Mouse (Mus musculus) thymus, adult 18-20 months (tissue): ENCODE results near the gene Sh3rf1.

ENCODE experiments used
- DNase-seq, 2 experiments: peaks; one replicate each; pipeline ENCODE4 v3.0.0; 2022; ENCODE audit warnings: mixed read lengths in 2 of 2

The Sh3rf1 gene

DNA sequence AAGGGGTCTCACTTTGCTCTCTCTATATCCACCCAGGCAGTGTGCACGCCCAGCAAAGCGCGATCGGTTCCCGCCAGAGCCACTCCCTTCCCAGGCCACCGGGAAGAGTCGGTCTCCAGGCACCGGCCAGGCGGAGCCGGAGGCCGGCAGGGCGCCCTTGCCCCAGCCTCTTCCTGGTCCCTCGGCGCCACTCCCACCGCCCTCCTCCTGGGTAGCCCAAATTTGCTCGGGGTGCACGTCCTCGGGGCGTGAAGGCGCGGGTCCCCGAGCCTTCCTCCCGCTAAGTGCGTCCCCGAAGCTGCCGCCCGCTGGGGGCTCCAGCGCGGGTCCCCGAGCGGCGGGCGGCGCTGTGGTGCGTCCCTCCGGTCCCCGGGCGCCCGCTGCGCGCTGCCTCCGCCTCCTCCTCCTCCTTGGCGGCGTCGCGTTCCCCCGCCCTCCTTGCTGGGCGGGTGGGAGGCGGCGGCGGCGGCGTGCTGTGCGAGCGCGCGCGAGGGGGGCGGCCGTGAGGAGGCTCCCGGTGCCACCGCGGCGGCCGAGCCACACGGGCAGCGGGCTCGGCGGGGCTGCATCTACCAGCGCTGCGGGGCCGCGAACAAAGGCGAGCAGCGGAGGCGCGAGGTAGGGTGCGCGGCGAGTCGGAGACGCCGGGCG, at the start of gene Sh3rf1:
Gene Sh3rf1 (plus strand): TSS at position 144 of the 651 bp plus-strand sequence.
- peak; percentile 62 to 72 for DNase-seq

DNA sequence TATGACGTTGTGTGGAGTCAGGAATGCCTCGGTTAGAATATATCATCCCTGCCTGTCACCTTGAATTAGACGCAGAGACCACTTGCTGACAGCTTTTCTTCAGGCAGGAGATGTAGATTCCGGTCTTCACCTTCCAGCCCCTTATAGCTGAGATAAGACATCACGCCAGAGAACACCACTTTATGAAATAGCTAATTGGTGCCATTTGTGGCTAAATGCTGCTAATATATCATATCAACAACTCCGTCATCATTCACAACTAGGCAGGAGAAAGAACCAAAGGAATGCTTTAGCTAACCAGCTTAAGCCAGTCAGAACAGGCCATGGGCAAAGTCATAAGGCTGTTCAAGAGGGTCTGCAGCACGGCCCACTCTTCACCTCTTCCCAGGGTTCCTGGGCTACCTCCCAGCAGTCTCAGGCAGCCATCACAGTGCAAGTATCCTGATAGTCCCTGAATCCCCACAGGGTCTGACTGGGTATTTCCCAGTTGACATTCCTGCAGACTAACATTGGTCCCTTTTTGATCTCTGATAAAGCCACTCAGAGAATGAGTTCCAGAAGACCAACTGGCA, 49.7 kb upstream of the Sh3rf1 start:
- no peak for DNase-seq

DNA sequence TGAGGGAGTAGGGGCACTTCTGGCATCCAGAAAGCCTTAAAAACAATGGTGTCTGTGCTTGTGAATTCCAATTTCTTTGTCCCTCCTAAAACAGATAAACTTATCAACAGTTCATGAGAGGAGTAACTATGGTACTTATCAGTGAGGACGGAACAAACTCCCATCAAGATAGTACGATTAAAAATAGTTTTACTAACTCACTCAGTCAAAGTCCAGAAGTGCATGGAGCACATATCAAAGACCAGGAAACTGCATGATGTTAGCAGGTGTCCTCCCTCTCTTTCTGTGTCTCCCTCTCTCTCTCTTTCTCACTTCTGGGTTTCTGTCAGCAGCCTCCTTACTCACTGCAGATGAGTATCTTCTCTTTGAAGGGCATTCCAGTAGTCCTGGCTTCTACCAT, 47.8 kb upstream of the Sh3rf1 start:
- DNase-seq: no peak

DNA sequence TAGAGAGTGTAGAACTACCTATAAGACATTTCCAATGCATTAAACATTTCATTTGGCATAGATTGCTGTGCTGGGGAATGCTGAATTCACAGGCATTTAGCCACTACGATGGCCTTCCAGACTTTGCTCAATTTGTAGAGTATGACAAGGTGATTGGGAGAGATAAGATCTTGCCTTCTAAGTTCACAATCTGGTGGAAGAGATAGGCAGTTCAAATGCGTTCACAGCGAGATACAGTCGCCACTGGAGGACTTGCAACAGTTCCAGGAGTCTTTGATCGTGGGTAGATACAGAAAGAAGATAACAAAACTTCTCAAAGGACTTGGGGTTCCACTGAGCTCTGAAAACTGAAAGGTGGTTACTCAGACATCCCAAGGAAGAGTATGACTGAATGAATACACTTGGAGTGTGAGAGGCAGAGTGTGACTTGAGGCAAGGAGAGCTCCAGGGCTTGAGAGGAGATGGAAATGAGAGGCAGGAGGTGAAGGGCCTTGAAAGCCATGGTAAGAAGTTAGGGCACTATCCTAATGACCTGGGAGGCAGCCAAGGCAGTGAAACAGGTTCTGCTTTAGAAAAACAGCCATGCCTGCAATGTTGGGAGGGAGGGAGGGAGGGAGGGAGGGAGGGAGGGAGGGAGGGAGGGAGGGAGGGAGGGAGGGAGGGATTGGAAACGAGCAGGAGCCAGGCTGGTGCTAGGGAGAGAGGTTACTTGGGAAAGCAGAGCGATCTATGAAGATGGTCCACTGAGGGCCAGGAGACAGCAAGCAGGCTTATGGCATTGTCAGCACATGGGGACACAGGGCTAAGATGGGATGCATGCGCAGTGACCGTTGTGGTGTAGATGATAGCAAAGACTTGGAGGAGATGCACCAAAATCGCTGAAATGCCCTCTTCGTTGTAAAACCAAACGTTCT, 45.7 kb upstream of the Sh3rf1 start:
- DNase-seq: no peak

DNA sequence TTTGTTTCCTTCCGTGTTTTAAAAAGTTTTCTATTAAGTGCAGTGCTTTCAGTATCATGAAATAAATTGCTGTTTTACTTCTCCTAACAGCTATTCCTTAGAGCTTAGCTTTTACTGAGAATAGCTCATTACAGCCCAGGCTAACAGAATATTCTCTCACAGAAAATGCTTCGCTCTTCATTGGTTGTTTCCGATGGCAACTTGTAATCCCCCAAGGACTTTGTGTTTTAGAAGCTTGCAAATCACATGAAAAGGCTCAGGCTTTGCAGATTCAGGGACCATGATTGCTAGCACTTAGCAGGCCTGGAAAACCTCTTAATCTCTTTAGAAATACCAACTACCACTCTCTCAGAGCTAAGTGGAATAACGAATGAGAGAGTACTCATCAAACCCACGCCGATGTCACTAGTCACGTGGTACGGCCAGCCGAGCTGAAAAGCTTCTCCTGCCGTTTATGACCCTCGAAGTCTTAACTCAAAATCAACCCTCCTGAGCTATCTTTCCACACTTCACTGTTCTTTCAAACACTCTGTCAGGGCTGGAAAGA, 45.0 kb upstream of the Sh3rf1 start:
- DNase-seq: no peak

DNA sequence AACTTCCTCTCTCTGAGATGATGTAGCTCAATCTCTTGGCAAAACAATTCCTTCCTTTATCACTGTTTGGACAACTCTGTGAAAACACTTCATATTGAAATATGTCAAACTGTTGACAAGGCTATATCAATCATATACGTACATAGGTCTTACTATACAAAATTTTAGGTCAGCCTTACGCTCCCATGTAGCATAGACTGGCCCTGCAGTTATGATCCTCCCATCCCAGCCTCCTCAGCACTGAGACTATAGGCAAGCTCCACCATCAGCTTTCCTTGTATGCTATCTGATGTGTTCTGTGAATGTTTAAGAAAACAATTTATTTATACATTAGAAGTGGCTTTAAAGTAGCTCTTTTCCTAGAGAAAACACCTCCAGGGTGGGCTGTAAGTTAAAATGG, 42.1 kb upstream of the Sh3rf1 start:
- no peak for DNase-seq

DNA sequence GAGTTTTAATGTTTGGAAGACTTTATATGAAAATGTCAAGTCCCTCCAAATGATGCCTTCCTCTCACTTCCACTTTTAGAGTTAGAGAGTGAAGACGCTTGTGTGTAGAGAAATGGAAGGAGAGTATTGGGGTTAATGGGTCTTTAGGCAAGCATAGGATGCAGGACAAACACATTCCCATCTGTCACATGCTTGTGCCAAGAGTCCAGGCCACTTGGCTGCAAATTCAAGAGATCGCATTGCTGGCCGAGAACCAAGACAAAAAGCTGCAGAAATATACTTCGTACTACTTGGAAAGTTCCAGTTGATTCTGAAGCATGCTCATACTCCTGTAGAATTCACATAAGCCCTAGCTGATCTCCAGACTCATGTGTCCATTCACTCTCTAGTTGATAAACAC, 41.7 kb upstream of the Sh3rf1 start:
- no peak for DNase-seq

DNA sequence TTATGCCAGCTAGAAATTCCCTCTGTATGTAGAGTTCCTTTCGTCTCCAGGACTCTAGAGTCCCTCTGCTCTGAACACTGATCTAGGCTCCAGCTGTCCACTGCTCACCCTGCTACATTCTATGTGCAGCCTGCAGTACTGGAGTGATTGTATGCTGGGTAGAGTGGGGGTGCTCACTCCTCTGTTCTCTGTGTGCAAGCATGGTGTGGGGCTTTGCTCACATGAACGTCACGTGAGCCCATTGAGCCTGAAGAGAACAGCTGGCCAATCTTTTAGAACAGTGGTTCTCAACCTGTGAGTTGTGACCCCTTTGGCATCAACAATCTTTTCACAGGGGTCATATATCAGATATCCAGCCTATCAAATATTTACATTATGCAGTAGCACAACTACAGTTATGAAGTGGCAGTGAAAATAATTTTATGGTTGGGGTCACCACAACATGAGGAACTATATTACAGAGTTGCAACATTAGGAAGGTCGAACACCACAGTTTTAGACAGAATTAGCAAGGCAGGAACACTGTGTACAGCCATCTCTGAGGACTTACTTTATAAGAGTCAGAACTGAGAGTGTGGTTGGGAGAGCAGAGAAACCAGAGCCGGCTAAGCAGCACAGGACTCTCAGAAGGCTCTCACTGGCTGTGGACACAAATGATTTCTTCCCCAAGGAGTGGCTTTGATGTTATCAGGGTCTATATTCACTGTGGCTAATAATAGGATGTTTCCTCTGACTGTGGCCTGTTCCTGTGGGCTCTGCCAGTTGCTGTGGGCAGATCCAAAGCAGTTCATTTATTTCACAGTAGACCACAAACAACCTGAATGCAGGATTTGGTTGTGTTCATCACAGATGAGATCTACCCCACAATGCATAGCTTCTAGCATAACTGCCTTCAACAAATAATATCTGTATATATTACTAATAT, 38.1 kb upstream of the Sh3rf1 start:
- DNase-seq: no peak

DNA sequence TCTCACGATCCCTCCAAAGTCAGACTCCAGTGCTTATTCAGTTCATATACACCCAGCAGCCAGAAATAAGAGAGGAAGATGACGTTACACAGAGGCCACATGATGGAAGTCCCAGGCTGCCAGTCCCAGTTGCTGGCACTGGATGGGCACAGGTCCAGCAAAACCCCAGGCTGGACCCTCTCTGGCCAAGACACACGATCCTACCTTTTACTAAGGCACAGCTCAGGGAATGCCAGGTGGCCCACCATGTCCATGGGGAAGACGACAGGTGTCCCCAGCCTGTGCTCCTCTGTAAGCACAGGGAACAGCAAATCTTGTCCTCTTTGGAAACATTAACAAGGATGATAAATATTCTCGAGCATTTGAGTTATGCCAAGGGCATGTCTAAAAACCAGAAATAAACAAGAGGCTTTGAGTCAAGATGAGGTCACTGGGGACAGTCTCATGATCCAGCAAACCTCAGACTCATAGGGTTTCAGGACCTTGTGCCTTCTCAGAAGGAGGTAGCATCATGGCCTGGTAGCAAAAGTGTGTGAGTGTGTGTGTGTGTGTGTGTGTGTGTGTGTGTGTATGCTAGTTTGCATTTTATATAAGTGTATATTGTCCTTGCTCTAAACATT, 29.3 kb upstream of the Sh3rf1 start:
- DNase-seq: no peak

DNA sequence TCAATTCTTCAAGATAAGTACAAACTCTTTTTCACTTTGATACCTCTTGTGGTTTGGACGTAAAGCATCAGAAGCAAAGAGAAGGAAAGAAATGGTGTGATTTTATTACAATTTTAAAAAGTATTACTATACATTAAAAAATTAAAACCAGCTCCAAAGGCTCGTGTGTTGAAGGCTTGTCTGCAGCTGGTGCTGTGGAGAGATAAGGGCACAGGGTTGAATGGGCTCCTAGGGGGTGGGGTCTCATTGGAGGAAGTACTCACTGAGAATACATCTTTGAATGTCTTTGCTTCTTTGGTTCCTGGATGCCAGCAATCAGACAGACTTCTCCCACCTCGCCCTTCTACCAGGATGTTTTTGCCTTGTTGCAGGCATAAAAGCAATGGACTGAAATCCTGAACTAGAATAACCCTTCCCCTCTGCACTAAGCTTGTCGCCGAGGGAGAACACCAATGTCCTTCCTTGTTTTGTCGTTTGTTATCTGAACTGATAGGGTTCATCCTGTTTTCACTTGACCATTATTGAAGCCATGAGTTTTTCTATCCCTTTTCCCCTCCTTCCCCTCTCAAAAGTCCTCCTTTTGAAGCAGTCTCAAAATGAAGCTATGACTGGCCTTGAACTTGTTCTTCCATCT, 23.3 kb upstream of the Sh3rf1 start:
- no peak for DNase-seq

DNA sequence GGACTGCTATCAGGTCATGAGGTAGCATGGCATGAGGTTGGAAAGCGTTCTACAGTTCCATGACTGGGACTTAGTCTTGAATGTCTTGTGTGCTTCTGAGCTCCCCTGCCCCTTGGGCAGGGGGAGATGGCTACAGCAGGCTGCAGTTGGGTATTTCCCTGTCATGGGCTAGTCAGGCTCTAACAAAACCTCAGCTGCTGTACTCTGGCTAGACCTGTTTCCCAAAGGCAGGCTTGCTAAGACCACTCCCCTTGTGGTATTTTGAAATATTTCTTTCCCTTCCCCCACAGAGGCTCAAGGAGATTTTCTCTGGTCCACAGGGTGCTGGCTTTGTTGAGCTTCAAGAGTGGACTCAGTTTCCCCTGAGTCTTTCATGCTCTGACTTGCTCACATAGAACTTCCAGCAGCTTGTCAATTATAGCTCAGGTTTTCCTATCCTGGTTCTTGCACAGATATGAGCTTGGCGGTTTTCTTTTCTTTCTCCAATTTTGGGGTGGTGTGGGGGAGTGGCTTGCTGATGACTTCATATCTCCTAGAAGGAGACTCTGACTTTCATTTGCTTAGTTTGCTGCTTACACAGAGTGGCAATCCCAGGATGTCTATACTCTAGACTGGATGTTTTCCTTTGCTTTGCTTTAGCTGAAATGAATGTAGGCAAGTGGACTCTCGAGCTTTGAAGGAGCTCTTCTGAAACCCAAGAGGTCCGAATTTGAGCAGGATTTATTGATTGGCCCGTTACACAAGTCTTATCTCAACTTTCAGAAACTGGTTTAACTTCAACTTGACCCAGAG, 20.4 kb upstream of the Sh3rf1 start:
- DNase-seq: no peak

DNA sequence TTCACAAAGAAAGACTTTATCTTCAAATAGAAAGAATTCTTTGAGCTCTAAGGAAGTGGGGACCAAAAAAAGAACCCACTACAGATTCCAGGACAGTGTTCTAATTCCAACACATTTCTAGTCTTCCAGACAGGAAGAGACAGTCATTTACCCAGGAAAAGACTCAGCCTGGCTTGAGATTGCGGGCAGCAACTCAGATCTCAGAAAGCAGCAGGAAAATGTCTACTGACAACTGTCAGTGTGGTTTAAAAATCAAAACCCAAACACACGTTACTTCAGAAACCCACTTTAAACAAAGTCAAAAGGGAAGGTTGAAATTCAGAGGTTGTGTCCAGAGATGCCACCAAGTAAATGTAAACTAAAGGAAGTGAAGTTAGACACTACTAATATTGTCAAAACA, 16.8 kb upstream of the Sh3rf1 start:
- no peak for DNase-seq

DNA sequence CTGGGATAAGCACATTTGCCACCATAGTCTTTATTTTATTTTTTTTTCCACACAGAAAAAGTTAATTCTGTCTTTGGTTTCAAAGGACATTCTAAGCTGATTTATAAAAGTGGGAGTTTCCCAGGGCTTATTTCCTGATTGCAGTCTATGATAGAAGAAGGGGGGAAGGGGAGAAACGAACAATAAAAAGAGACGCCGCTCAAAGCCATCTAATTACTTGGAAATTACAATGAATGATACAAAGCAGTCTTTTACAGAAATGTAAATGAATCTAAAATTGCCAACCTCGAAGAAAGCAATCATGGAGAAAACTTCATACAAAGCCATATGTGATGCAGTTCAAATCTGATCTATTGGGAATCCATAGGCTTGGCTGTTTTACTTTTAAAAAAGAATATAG, 16.0 kb upstream of the Sh3rf1 start:
- no peak for DNase-seq

DNA sequence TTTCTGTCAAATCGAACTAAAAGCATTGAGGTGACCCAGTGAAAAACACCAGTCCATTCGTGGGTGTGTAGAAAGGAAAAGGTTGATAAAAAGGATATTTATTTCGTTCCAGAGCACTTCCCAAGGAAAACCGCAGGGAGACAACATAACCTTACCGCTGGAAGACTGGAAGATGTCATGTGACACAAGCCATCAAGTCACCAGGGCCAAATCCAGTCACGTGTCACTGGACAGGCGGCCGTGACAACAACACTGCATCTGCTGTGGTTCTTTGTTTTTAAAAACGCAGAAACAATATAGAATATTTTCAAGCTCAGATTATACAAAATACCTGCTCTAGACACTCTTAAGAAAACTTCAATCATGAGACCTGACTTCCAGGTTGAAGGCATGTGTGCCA, 15.0 kb upstream of the Sh3rf1 start:
- DNase-seq: no peak

DNA sequence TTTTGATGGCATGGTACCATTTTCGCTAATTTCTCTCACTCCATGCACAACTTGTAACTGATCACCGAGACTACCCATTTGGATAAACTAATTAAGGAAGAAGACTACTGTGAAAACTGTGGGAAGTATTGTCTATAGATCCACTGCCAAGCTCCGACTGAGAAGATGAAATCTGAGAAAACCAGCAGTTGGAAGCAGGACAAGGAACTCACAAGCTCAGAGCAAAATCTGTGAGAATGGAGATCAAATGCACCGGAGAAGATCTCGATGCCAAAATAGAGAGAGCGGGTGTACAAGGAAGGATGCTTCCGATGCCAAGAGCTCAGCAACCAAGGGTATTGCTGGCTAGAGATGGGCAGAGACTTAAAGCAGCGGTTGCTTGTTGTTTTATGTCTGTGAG, 12.8 kb upstream of the Sh3rf1 start:
- DNase-seq: no peak

DNA sequence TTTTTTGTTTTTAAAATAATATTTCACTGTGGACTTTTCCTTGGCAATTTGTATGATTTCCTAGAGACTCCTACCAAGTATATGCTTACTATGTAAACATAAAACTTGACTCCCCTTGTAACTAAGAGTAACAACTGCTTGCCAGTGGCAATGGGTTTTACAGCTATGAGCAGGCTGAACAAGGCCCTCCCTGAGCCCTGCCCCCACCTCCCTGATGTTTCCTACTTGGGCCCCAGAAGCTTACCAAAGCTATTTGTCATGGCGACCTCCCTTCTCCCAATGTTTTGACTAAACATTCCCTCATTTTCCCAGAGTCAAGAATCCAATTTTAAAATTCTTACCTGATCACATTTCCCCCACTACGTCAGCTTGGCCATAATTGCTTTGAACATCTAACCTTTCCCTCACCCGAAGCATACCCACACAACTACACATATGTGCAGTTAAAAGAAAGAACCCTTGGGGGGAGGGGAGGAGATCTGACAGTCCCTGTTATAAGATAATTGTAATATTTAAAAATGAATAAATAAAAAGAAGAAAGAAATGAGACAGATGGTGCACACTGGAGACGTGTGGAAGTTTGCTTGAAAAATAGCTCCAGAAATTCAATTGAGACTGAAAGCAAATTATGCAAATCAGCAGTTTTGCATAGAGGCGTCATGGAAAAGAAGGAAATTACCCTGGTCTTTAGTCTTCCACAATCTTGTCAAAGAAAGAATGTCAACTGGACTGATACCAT, 8.4 kb upstream of the Sh3rf1 start:
- no peak for DNase-seq

DNA sequence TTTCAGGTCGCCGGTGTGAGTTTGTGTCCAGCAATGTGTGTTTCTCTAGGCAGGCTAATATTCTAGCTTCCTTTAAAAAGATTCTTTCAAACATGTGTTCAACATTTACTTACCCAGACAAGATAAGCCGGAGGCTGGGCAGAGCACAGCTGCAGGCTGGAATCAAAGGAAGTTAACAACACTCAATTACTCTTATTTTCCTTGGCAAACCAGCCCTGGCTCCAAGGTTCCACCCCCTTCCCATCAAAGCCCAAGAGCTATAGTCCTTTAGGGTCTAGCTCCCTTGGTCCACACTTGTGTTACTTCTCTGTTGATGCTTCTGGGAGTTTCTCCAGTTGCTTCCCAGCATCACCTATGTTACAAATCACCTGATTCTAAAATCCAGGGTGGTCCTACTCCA, 6.7 kb upstream of the Sh3rf1 start:
- DNase-seq: no peak

DNA sequence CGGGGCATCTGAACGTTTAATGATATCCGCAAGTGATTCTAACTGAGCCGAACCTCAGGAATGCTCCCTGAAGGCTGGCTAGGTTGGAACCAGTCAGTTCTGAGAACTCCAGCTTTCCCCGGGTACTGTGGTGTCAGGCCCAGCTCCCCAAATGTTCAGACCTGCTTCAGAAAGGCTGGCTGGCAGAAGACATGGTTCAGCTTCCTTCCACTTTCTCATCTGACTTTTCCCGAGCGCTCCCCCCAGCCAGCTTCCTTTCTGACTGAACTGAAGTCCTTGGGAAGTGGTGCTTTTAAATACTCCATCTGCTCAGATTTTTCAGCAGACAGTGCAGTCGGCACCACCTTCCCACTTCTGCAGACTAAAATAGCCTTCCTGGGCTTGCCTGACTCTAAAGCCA, 6.2 kb upstream of the Sh3rf1 start:
- DNase-seq: no peak

DNA sequence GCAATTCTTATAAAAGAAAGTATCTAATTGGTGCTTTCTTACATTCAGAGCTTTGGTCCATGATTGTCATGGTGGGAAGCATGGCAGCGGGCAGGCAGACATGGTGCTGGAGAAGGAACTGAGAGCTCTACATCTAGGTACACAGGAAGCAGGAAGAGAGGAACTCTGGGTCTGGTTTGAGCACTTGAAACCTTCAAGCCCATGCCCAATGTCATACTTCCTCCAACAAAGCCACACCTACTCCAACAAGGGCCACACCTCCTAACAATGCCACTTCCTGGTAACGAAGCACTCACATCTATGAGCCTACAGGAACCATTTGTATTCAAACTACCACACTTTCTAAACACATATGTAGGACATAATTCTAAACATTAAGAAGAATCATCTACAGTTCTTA, 5.2 kb upstream of the Sh3rf1 start:
- DNase-seq: no peak

DNA sequence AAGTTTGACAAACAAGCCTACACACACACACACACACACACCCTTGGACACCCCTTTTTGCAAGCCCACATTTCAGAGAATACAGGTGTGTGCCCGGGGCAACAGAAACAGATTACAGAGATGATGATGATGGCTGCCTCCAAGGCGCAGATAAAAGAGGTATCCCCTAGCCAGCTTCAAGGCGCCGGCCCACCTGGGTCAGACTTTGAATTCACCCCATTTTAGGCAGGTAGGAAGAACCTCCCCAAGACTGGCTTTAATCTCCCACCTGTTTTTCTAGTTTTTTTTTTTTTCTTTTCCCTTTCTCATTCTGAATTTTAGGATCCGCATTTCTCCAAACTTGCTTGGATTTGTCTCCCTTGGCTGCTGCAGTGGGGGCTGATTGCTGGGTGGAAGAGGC, 389 bp upstream of the Sh3rf1 start:
- no peak for DNase-seq
